Mouse (Mus musculus) intestine, postnatal 0 days (tissue): ENCODE results near the gene Fstl3. TPM values are rescaled to one million over a fixed set of nuclear protein-coding genes. Genes with fewer than 3 reads are reported as not detected.
A peak's percentile ranks its signal among the peaks of the same experiment; 100 is the strongest.

Experiments
- ATAC-seq: fragments of 200-750 bp; cut with Nextera tagmentation; 2 replicates; pipeline ENCODE4 v1.8.0; 2017; ENCODE audit warnings: mild to moderate bottlenecking, moderate TSS enrichment, moderate library complexity
- H3K27ac ChIP-seq: fragments of 300-500 bp; sonication (generic); 2 replicates; pipeline ENCODE4 v1.5.1; 2014; ENCODE audit warnings: mild to moderate bottlenecking, low read depth, low read length, moderate library complexity
- H3K27me3 ChIP-seq: fragments of 300-500 bp; sonication (generic); replicated peaks from 2 replicates; pipeline ENCODE4 v1.6.1; 2014; ENCODE audit warnings: low read length, mixed read lengths; ENCODE audit not compliant: control insufficient read depth, insufficient read depth
- H3K36me3 ChIP-seq: fragments of 300-500 bp; sonication (generic); 2 replicates; pipeline ENCODE4 v1.6.1; 2014; ENCODE audit warnings: mild to moderate bottlenecking, moderate library complexity; ENCODE audit not compliant: control insufficient read depth, insufficient read depth
- H3K4me1 ChIP-seq: fragments of 300-500 bp; sonication (generic); replicated peaks from 2 replicates; pipeline ENCODE4 v1.6.1; 2014; ENCODE audit warnings: antibody characterized with exemption, low read length, mixed read lengths; ENCODE audit not compliant: control insufficient read depth, insufficient read depth
- H3K4me2 ChIP-seq: fragments of 300-500 bp; sonication (generic); replicated peaks from 2 replicates; pipeline ENCODE4 v1.6.1; 2014; ENCODE audit warnings: low read depth, mild to moderate bottlenecking, moderate library complexity
- H3K4me3 ChIP-seq: fragments of 300-500 bp; sonication (generic); 2 replicates; pipeline ENCODE4 v1.5.1; 2014; ENCODE audit warnings: low read depth, low read length
- H3K9ac ChIP-seq: fragments of 300-500 bp; sonication (generic); 2 replicates; pipeline ENCODE4 v1.6.1; 2014; ENCODE audit warnings: mild to moderate bottlenecking, low read depth, low read length
- H3K9me3 ChIP-seq: fragments of 300-500 bp; sonication (generic); 2 replicates; pipeline ENCODE4 v1.6.1; 2016; ENCODE audit warnings: mixed run types; ENCODE audit not compliant: control insufficient read depth
- CTCF ChIP-seq: sonication (generic); IDR thresholded peaks from 2 replicates; pipeline ENCODE4 v1.5.1; 2016; ENCODE audit warnings: low read depth, mild to moderate bottlenecking, control low read depth, antibody characterized with exemption, moderate library complexity
- WGBS: fragments of 180-500 bp; shearing (Covaris S2); extraction: QIAGEN DNeasy Blood & Tissue Kit; methylation state at CpG from one replicate; pipeline ENCODE4 v1.1.7; 2014; 5-methylcytosine and 5-hydroxymethylcytosine counted together
- polyA plus RNA-seq: library from polyadenylated mRNA; unstranded; fragments of >200 nt; fragmentation: Nextera tagmentation; extraction: Ambion mirVana; gene quantifications from 2 replicates; pipeline ENCODE4 v1.2.1, GENCODE M21; 2015

Fstl3 gene
- polyA plus RNA-seq, 1 experiment from 2014 or later, result 7.3 TPM

GRCm38 (mm10) chr10:79819606-79820005 is 42.5 kb downstream of the Fstl3 start:
- H3K4me3 ChIP-seq, result no peak overlapping the region
- WGBS, result 89% methylated on average over 17 of the region's 17 CpGs
- no peaks in the 10 kb centered on the region for H3K9me3 ChIP-seq
- no peak for TF ChIP-seq CTCF
- H3K9ac ChIP-seq, result no peak overlapping the region
- ATAC-seq, result no peak
- H3K4me2 ChIP-seq, result no peak overlapping the region
- H3K4me1 ChIP-seq, result peaks cover 15% of the 10 kb centered on the region; the same call in 1 of the 2 replicates
- no peaks in the 10 kb centered on the region for H3K27me3 ChIP-seq
- H3K36me3 ChIP-seq, result peaks cover 7% of the 10 kb centered on the region
- H3K27ac ChIP-seq, result 0 out of 2 replicates have a peak overlapping the region, but pooled peaks have one; percentile 4

GRCm38 (mm10) chr10:79820277-79820676 is 43.2 kb downstream of the Fstl3 start:
- Histone ChIP-seq H3K36me3 (peaks cover 7% of the 10 kb centered on the region), H3K4me3 (peak overlapping the region; percentile 47; the same call in 1 of the 2 replicates), H3K27ac (peak overlapping the region; percentile 99), H3K27me3 (no peaks in the 10 kb centered on the region), H3K4me1 (0 out of 2 replicates have a peak, but pooled peaks cover 9% of the 10 kb centered on the region), H3K4me2 (peak overlapping the region; percentile 70), H3K9ac (peak overlapping the region; percentile 43; the same call in 1 of the 2 replicates), H3K9me3 (no peaks in the 10 kb centered on the region)
- 48% methylated on average over 8 of the region's 8 CpGs for WGBS
- no peak for TF ChIP-seq CTCF
- no peak for ATAC-seq

- Histone ChIP-seq H3K4me3 (peak within 1 kb of the TSS; percentile 47), H3K9me3 (no peaks in the 10 kb centered on the region), H3K36me3 (peaks cover 10% of the 10 kb centered on the region), H3K27ac (peak within 1 kb of the TSS; percentile 99), H3K4me2 (peak within 1 kb of the TSS; percentile 70), H3K4me1 (0 out of 2 replicates have a peak, but pooled peaks cover 11% of the 10 kb centered on the region), H3K27me3 (no peaks in the 10 kb centered on the region), H3K9ac (peak within 1 kb of the TSS; percentile 64)
- ATAC-seq, result no peak
- 40% methylated on average over 11 of the region's 11 CpGs for WGBS
- TF ChIP-seq CTCF, result peak; percentile 58
Observed at GRCm38 (mm10) chr10:79820782-79821181, 43.7 kb downstream of the Fstl3 start, which contains the start of gene Misp. Misp (plus strand) TSS chr10:79820989.

- H3K36me3 ChIP-seq, result peaks cover 18% of the 10 kb centered on the region
- no peak for TF ChIP-seq CTCF
- ATAC-seq, result no peak
- WGBS, result 47% methylated on average over 12 of the region's 12 CpGs
- H3K4me2 ChIP-seq, result peak overlapping the region; percentile 70
- H3K27ac ChIP-seq, result peak overlapping the region; percentile 99
- H3K9me3 ChIP-seq, result no peaks in the 10 kb centered on the region
- H3K9ac ChIP-seq, result peak overlapping the region; percentile 64
- 0 out of 2 replicates have a peak, but pooled peaks cover 14% of the 10 kb centered on the region for H3K4me1 ChIP-seq
- H3K27me3 ChIP-seq, result no peaks in the 10 kb centered on the region
- H3K4me3 ChIP-seq, result peak overlapping the region; percentile 47
Observed at GRCm38 (mm10) chr10:79821731-79822130, 44.7 kb downstream of the Fstl3 start.

GRCm38 (mm10) chr10:79822372-79822771 is 45.3 kb downstream of the Fstl3 start:
- peak overlapping the region; percentile 99 for H3K27ac ChIP-seq
- H3K4me3 ChIP-seq, result peak overlapping the region; percentile 47
- peaks cover 21% of the 10 kb centered on the region for H3K36me3 ChIP-seq
- H3K9me3 ChIP-seq, result no peaks in the 10 kb centered on the region
- peak overlapping the region; percentile 70 for H3K4me2 ChIP-seq
- H3K4me1 ChIP-seq, result 0 out of 2 replicates have a peak, but pooled peaks cover 16% of the 10 kb centered on the region
- TF ChIP-seq CTCF, result no peak
- H3K27me3 ChIP-seq, result no peaks in the 10 kb centered on the region
- WGBS, result 13% methylated on average over 17 of the region's 17 CpGs
- H3K9ac ChIP-seq, result peak overlapping the region; percentile 64
- ATAC-seq, result peak; percentile 78

- Histone ChIP-seq H3K27ac (peak overlapping the region; percentile 99), H3K4me2 (peak overlapping the region; percentile 61), H3K4me1 (0 out of 2 replicates have a peak, but pooled peaks cover 21% of the 10 kb centered on the region), H3K4me3 (peak overlapping the region; percentile 47), H3K9ac (peak overlapping the region; percentile 55), H3K27me3 (no peaks in the 10 kb centered on the region), H3K36me3 (peaks cover 21% of the 10 kb centered on the region), H3K9me3 (no peaks in the 10 kb centered on the region)
- 34% methylated on average over 6 of the region's 6 CpGs for WGBS
- peak; percentile 30 for TF ChIP-seq CTCF
- peak; percentile 77 for ATAC-seq
Observed at GRCm38 (mm10) chr10:79823011-79823410, 45.9 kb downstream of the Fstl3 start.
